Mouse (Mus musculus) gastrocnemius, adult 8-10 months (tissue): ENCODE data around the gene Tgoln1. TPM values are rescaled to one million over a fixed set of nuclear protein-coding genes. Genes with fewer than 3 reads are reported as not detected.

ENCODE experiments used
- DNase-seq, 2 experiments: peaks; one replicate each; pipeline ENCODE4 v3.0.0; 2022; ENCODE audit warnings: low spot score in 2 of 2
- total RNA-seq, 4 experiments: library from RNA; stranded (reverse); gene quantifications; 2 replicates each; pipeline ENCODE4 v1.2.4; 2022

Tgoln1 gene
- 10 to 100 TPM; 24.2 to 28.7 (median 25.4) TPM for total RNA-seq

DNA sequence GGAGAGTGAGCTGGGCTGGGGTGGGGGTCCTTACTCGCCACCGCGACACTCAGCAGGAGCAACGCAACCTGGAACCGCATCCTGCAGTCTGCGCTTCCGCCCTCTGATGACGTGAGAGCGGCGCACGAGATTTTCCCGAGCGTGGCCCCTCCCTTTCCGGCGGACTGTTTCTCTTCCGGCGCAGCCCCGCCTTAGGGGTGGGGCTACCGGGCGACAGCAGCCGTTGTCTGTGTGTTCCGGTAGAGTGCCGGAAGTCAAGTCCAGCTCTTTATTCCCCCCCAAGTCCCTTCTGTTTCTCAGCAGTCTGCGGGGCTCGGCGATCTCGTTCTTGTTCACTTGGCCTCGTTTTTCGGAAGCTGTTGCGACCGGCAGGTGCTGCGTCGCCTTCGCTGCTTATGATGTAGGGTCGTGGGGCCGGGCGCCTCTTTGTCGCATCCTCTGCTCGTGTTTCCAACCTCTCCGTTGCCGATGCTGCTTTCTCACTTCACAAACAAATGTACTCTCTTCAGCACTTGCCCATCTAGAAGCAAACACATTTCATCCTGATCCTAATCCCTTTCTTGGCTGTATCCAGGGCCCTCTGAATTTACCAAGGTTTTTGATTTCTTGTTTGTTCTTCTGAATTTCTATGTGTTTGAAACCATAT is at the start of gene Tgoln1:
TSS of gene Tgoln1 (minus strand) at position 358 of the 646 bp plus-strand sequence.
- peak; percentile 88 for DNase-seq

DNA sequence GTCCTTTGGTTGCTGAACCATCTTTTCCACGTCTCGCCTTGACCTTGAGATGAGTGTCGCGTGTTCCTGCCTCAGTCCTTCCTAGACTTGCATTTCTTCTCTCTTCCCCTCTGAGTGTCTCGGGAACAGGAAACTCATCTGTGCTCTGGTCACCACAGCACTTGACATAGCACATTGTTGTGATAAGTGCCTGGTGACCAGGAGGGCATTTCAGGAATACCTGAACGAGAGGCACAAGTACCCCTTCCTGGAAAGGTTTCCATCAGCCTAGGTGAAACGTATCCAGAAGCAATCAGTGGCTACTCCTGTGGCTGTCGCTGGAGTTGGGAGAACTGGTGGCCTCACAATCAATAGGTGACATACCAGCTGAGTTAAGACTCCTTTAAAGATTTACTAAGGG is 47.5 kb upstream of the Tgoln1 start:
- no peak for DNase-seq

DNA sequence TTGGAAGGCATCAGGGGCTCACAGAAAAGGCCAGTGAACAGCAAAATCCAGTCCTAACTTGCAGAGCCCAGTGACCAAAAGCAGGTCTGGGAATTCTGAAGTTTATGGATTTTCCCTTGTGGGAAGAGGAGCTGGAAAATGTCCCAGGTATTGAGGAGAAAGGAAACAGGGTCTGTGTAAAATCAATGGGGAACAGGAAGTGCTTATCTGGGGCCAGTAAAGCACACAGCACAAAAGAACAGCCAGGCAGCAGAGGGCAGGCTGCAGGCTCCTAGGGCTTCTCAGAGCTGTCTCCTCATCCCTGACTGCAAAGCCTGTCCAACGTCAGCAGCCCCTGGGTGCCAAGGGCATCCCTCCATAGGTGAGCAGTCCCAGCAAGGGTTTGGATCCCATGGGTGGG is 46.2 kb upstream of the Tgoln1 start:
- DNase-seq, result no peak

DNA sequence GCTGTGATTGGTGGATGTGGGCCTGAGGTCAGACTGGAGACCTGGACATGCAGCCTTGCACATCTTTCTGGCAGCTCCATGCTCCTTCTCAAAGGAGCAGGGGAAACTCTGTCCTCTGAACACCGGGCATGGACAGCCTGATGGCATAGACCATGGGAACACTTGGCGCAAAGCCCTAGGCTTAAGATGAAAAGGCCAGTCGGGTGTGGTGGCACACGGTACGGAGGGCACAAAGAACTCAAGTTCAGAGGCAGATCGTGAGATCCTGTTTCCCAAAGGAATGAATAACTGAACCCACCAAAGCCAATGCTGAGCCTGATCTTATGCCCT is 43.6 kb upstream of the Tgoln1 start:
- DNase-seq, result no peak

DNA sequence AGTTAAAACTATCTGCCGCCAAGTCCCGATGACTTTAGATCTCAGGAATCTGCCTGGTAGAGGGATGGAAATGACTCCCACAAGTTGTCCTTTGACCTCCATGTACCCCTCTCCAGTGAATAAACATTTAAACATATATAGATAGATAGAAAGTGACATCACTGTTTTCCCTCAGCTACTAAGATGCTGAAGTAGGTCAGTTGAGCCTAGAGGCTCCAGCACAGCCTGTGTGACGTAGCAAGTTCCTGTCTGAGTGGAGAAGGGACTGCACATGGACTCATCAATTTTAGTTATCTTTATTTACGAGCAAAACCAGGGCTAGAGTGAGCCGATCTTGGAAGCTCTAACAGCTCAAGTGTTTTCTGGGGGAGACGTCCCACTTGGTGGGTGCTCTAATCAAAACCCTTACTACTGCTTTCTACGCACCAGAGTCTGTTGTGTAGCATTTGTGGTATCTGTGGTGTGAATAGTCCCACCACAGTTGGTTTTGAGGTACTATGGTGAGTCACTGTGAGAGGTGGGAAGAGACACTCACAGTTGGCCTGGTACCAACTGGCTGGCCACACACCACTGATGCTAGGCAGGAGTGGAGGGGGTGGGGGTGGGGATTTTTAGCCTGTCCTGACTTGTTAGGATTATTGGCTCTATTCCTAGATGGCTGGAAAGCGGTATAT is 43.1 kb upstream of the Tgoln1 start:
- no peak for DNase-seq

DNA sequence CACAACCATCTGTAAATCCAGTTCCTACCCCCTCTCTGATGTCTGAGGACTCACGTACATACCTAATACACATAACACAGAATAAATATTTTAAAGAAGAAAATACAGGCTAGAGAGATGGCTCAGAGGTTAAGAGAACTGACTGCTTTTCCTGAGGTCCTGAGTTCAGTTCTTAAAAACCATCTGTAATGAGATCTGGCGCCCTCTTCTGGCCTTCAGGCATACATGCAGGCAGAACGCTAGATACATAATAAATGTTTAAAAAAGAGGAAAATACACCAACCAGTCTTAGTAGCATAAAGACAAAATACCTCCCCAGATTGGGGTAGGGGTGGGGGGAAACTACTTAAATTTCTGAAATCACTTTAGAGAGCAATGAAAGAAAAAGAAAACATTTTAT is 41.2 kb upstream of the Tgoln1 start:
- no peak for DNase-seq

DNA sequence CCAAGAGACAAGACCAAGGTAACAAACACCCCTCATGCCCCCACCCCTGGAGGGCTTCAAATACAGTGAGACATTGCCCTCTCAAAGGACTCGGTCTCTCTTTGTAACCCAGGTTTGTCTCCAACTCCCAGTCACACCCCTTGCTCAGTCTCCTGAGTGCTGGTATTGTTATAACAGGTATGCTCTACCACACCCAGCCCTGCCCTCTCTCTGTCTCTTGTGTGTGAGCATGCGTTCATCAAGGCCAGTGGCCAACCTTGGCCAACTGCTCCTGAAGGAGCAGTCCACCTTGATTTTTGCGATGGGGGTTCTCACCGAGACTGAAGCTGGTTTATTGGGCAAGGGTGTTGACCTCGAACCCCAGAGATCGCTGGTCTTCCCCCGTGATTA is 39.2 kb upstream of the Tgoln1 start:
- no peak for DNase-seq

DNA sequence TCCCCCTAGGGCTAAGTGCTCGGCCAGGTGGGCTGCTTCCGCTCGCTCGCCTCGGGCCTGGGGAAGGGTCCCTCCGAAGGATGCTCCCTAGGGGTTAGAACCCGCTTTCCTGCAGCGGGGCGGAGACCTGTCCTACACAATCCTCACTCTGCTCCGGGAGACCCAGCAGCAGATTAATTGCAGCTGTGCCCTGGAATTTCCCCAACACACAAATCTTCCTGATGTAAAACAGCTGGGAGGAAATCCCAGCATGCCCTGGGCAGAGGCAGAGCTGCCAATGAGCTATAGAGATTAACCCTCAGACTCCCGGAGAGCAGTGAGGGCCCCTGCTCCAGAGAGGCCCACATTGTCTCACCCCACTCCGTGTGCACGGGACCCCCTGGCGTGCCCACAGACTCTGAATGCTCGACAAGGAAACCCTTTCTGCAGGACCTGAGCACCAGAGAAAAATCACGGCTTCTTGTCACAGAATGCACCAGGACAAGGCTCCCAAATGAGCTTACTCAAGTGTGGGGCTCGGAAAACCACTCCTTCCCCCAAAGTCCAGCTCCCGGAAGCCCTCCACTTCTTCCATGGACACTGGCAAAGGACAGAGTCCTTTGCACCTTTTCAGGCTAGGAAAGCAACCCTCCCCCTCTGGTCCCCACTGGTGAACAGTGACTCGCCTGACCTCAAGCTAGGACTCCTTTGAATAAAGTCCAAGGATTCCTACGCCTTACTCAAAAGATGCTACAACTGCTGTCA is 38.7 kb upstream of the Tgoln1 start:
- DNase-seq, result peak; percentile 36 to 53

DNA sequence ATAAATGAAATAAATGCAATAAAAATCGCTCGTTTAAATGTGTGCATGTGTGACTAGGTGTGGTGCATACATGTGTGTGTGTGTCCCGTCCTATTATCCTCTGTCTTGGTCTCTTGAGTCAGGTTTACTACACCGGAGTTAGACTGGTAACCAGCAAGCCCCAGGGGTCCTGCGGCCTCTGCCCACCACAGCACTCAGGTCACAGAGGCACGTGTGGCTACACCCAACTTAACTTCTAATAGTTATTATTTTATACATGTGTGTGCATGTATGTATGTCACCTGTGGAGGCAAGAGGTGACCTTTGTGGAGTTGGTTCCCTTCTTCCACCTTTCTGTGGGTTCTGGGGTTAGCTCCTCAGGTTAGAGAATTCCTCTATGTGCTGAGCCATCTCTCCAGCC is 37.6 kb upstream of the Tgoln1 start:
- no peak for DNase-seq

DNA sequence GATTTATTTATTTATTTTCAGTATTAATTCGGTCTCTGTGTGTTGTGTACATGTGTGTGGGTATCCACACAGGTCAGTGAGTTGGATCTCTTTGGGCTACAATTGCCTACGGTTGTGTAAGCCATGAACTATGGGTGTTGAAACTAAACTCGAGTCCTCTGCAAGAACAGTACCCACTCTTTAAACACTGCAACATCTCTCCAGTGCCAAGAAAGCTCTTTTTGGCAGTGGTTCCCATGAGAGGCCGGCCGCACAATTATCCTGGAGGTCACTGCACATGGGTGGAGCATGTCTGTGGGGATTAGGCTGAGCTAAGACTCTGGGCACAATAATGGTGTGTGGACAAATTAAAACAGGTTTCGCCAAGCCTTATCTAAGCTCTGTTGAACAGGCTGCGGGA is 36.6 kb upstream of the Tgoln1 start:
- DNase-seq, result peak; percentile 45 to 59

DNA sequence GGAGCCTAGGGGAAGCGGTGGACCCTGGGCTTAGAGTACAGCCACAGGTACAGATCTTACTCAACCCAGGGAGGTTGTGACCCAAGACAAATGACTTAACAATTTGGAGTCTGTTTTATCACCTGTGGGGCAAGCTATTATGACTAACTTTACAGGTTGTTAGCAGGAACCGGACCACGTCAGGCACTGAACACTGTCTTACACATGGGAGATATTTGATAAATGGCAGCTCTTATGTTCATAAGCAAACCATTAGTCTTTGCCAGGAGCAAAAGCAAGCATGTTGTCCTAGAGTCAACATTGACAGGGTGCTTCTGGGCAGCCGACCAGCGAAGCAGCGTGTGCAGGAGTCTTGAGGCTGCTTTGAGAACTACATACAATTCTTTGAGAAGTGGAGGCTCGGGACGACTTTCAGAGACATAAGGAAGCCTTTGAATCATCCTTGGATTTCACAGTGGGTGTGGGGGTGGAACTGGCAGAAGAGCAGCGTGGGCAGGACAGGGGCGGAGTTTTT is 33.6 kb upstream of the Tgoln1 start:
- DNase-seq, result no peak

DNA sequence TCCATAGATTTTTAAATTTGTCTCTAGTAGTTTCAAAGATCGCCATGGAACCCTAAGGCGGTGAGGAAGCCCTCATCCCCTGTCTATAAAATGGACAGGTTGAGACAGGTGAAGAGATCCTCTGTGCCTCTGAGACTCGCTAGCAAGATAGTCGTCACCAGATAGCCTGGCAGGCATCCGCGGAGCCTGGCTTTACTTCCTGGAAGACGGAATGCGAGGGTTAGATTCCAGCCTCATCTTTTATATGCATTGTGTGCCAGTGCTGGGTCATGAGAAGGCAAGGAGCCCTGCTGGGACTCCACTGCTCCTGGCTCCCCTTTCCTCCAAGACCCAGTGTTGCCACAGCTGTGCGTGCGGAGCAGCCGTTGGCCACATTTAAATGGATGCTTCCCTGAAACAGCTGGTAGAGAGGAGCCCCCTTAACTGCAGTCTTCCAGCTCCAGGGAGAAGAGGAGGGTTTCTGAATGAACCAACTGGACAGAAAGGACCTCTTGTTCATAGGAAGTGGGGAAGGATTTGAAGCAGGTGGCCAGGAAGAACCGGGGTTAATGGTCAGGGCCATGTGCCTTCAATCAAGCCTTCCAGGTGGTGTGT is 31.3 kb upstream of the Tgoln1 start:
- DNase-seq, result peak in 1 of 2 experiments; percentile 52

DNA sequence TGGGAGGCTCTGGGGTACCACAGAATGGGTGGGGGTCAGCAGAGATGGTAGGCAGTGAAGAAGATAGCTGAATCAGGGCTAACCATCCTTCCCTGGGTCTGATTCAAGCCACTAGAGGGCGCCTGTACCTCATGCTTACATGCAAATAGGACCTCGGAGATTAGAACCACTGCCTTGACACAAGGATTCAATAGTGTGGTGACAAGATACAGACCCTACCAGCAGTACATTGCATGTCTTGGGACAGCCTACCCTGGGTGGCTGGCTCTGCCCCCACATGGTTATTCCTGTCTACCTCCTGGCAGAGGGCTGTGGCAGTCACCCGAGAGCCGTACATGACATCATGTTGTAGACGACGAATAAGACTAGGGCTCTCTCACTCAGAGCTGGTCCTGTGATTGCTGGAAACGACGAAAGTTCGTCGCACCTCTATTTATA is 30.6 kb upstream of the Tgoln1 start:
- peak; percentile 50 to 62 for DNase-seq

DNA sequence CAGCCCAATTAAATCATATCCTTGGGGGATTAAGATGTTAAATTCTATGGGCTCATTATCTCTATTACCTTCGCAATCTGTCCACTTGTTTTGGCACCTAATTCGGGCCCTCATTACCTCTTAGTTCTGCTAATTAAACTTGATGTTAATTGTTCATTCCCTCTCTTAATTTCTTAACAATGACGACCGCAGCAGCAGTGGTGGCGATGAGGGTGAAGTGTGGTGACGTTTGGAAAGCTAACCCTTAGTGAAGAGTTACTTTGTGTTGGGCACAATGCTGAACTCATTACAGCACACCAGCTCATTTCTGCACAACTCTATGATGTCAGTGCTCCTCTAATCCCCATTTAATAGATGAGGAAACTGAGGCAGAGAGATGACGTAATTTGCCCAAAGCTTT is 28.6 kb upstream of the Tgoln1 start:
- DNase-seq, result no peak

DNA sequence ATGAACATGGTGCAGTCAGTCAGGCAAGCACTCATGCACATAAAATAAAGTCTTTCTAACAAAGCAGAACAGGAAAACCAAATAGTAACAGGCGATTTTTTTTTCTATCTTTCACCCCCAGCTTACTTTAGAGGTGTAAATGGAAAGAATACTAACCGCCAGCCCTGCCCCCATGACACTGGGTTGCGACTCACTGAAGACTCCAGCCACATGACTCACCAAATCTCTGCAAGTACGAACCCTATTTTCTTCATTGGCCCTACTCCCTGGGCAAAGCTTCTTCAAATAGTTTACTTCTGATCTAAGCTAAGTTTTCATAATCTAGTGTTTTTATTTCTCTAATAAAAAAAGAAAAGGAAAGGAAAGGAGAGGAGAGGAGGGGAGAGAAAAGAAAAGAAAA is 27.8 kb upstream of the Tgoln1 start:
- DNase-seq, result no peak

DNA sequence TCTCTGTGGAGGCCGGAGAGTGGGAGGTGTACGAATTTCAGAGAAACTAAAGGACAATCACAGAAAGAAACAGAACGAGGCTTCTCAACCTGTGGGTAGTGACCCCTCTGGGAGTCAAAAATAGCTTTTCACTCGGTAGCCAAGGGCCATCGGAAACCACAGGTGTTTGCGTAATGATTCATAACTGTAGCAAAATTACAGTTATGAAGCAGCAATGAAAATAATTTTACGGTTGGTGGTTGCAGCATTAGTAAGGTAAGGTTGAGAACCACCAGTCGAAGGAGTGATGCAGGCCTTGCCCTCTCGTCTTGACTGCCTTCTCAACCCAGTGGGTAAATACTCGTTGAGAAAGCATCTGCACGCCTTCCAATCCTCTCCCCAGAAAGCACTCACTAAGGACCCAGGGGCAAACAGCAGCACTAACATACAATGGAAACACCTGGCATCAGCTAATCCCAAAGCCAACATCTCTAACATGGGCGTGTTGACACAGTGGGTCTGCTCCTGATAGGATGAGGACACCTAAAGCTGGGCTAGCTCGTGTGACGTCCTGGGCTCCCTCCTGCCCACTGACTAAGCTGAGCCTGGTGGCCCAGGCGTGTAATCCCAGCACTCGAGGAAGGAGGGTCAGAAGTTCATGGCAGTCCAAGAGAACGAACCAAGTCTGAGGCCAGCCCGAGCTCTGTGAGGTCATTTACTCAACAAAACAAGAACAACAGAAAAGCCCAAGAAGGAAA is 24.6 kb upstream of the Tgoln1 start:
- no peak for DNase-seq

DNA sequence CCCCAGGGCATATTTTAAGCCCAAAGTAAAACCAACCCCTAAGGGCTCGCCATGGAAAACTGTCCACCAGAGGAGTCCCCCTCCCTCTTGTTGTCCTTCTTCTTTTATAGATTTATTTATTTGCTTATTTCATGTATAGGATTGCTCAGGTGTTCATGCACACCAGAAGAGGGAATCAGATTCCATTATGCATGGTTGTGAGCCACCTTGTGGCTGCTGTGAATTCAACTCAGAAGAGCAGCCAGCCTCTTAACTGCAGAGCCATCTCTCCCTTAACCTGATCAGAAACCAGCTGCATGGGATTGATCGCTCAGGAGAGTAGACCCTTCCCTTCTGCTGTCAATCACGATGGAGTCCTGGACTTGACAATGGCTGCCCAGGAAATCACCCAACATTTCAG is 20.1 kb upstream of the Tgoln1 start:
- no peak for DNase-seq

DNA sequence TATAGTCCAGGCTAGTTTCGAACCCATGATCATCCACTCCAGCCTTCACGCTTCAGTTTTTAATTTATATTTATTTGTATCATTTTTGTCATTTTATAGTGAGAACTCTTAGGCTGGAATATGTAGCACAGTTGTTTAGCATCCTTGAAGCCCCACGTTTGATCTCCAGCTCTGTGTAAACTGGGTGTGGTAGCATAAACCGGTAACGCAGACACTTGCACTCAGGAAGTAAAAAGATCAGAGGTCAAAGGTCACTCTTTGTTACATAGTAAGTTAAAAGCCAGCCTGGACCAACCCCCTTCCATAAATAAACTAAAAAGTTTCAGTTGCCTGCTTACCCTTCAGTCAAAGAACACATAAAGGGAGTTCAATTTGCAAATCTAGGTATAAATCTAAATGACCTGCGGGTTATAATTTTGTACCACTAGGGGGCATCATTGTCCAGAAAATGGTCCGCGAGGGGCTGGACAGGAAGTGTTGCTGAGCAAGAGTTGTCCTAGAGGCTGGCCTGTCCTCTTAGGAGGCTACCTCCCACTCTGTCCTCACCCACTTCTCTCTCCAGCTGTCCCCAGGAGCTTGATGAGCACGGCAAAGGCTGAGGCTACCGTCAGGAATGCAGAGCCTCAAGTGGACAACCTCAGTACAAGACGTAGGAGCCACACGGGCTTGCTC is 19.1 kb upstream of the Tgoln1 start:
- DNase-seq, result peak in 1 of 2 experiments; percentile 38

DNA sequence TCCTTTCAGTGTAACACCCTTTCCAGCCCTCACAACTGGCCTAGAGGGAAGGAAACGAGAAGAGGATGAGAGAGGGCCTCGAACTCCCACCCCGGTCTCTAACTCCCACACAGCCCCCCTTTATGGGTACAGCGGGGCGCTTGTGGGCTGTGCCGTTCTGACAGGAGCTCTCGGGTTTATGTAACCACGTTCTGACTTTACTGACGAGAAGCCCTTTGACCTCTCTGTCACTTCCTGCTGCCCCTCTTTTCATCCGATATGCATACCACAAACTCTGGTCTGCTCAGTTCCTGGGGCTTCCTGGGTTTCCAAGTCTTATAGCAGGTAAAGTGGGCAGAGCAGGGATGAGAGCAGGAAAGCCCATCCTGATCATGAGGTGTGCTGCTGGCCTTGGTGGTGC is 17.5 kb upstream of the Tgoln1 start:
- no peak for DNase-seq

DNA sequence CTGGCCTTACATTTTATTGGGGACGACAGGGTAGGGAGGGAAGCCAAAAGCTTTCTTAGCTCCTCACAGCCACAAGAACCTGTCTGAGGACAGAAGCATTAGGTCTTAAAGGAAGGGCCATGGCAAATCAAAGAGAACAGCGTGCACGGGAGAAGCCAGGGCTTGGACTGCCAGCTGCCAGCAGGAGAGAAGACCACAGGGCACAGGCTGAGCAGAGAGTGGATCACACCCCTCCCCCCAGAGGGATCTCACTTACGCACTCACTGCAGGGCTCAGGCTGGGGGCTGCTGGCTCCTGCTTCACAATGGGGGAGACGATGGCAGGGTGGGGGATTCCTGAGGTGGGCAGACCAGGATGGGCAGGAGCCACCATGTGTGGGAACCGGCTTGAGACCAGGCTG is 14.9 kb upstream of the Tgoln1 start:
- no peak for DNase-seq

DNA sequence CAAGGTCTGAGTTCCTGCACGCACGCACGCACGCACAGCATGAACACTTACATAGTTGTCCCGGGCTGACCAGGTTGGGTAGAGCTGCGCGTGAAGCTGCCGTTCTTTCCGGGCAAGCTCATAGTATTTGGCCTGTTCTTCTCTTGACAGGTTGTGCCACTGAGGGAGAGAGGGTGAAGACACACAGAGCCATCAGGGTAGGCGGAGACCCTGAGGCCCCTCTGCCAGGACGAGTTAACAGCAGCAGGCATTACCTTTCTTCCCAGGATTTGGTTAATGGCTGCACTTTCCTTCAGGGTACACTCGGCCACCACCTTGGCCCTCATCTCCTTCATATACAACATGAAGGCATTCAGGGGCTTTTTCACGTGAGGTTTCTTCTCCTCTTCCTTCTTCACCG is 14.2 kb upstream of the Tgoln1 start:
- no peak for DNase-seq
